Mouse (Mus musculus) intestine, postnatal 0 days (tissue): Measurements from ENCODE around the gene Rps23. TPM values are rescaled to one million over a fixed set of nuclear protein-coding genes. Genes with fewer than 3 reads are reported as not detected.

Experiments
- ATAC-seq: fragments of 200-750 bp; cut with Nextera tagmentation; 2 replicates; pipeline ENCODE4 v1.8.0; 2017; ENCODE audit warnings: mild to moderate bottlenecking, moderate TSS enrichment, moderate library complexity
- H3K27ac ChIP-seq: fragments of 300-500 bp; sonication (generic); 2 replicates; pipeline ENCODE4 v1.5.1; 2014; ENCODE audit warnings: mild to moderate bottlenecking, low read depth, low read length, moderate library complexity
- H3K27me3 ChIP-seq: fragments of 300-500 bp; sonication (generic); replicated peaks from 2 replicates; pipeline ENCODE4 v1.6.1; 2014; ENCODE audit warnings: low read length, mixed read lengths; ENCODE audit not compliant: control insufficient read depth, insufficient read depth
- H3K36me3 ChIP-seq: fragments of 300-500 bp; sonication (generic); 2 replicates; pipeline ENCODE4 v1.6.1; 2014; ENCODE audit warnings: mild to moderate bottlenecking, moderate library complexity; ENCODE audit not compliant: control insufficient read depth, insufficient read depth
- H3K4me1 ChIP-seq: fragments of 300-500 bp; sonication (generic); replicated peaks from 2 replicates; pipeline ENCODE4 v1.6.1; 2014; ENCODE audit warnings: antibody characterized with exemption, low read length, mixed read lengths; ENCODE audit not compliant: control insufficient read depth, insufficient read depth
- H3K4me2 ChIP-seq: fragments of 300-500 bp; sonication (generic); replicated peaks from 2 replicates; pipeline ENCODE4 v1.6.1; 2014; ENCODE audit warnings: low read depth, mild to moderate bottlenecking, moderate library complexity
- H3K4me3 ChIP-seq: fragments of 300-500 bp; sonication (generic); 2 replicates; pipeline ENCODE4 v1.5.1; 2014; ENCODE audit warnings: low read depth, low read length
- H3K9ac ChIP-seq: fragments of 300-500 bp; sonication (generic); 2 replicates; pipeline ENCODE4 v1.6.1; 2014; ENCODE audit warnings: mild to moderate bottlenecking, low read depth, low read length
- H3K9me3 ChIP-seq: fragments of 300-500 bp; sonication (generic); 2 replicates; pipeline ENCODE4 v1.6.1; 2016; ENCODE audit warnings: mixed run types; ENCODE audit not compliant: control insufficient read depth
- CTCF ChIP-seq: sonication (generic); IDR thresholded peaks from 2 replicates; pipeline ENCODE4 v1.5.1; 2016; ENCODE audit warnings: low read depth, mild to moderate bottlenecking, control low read depth, antibody characterized with exemption, moderate library complexity
- WGBS: fragments of 180-500 bp; shearing (Covaris S2); extraction: QIAGEN DNeasy Blood & Tissue Kit; methylation state at CpG from one replicate; pipeline ENCODE4 v1.1.7; 2014; 5-methylcytosine and 5-hydroxymethylcytosine counted together
- polyA plus RNA-seq: library from polyadenylated mRNA; unstranded; fragments of >200 nt; fragmentation: Nextera tagmentation; extraction: Ambion mirVana; gene quantifications from 2 replicates; pipeline ENCODE4 v1.2.1, GENCODE M21; 2015

The Rps23 gene
- 200 and 221 TPM in 2 replicates for polyA plus RNA-seq

- peaks cover 22% of the 10 kb centered on the region for H3K36me3 ChIP-seq
- H3K9ac ChIP-seq = peak within 1 kb of the TSS; percentile 98
- WGBS = under 1% methylated on average over 57 of the region's 57 CpGs
- H3K27me3 ChIP-seq = no peaks in the 10 kb centered on the region
- H3K4me3 ChIP-seq = peak within 1 kb of the TSS; percentile 98
- peak within 1 kb of the TSS; percentile 70 for H3K4me2 ChIP-seq
- H3K9me3 ChIP-seq = no peaks in the 10 kb centered on the region
- TF ChIP-seq CTCF = no peak
- peak within 1 kb of the TSS; percentile 78 for H3K27ac ChIP-seq
- 0 out of 2 replicates have a peak, but pooled peaks cover 4% of the 10 kb centered on the region for H3K4me1 ChIP-seq
- peak; percentile 98 for ATAC-seq
Observed at GRCm38 (mm10) chr13:90922751-90923612, at the start of gene Rps23. Gene Rps23, plus strand, starts transcription at chr13:90922958.

DNA sequence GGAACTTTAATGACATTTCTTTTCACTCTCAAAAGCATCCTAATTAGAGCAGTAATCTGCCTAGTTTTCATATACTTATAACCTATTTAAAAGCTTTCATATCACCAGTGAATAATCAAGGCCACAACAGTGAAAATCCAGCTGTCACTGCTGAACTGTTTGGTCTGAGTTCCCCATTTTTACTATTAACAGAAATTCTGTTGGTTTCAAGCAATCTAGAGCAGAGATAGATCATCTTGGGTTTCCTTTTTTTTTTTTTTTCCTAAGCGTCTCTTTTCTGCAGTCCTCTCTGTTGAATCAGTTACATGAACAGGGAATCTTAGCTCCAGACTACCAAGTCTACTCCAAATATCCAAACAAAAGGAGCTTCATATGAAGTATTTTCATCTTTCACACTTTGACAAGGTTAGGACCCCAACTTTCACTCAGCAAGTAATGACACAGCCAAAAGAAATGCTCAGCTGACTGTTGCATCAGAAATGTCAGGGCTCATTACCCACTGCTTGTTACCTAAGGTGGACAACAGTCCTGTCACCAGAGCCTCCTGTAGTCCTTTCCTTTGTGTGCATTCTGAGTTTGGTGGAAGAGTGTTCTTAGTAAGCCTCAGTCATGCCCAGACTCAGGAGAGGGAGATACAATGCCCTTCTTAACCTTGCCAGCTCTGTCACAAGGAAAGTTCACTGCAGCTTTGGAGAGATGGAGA, 40.9 kb upstream of the Rps23 start:
- Histone ChIP-seq H3K4me2 (no peak overlapping the region), H3K27ac (no peak overlapping the region), H3K9ac (no peak overlapping the region), H3K4me3 (no peak overlapping the region), H3K27me3 (no peaks in the 10 kb centered on the region), H3K36me3 (no peaks in the 10 kb centered on the region), H3K4me1 (no peaks in the 10 kb centered on the region), H3K9me3 (no peaks in the 10 kb centered on the region)
- 76% methylated on average over 1 of the region's 1 CpGs for WGBS
- no peak for TF ChIP-seq CTCF
- ATAC-seq = no peak

DNA sequence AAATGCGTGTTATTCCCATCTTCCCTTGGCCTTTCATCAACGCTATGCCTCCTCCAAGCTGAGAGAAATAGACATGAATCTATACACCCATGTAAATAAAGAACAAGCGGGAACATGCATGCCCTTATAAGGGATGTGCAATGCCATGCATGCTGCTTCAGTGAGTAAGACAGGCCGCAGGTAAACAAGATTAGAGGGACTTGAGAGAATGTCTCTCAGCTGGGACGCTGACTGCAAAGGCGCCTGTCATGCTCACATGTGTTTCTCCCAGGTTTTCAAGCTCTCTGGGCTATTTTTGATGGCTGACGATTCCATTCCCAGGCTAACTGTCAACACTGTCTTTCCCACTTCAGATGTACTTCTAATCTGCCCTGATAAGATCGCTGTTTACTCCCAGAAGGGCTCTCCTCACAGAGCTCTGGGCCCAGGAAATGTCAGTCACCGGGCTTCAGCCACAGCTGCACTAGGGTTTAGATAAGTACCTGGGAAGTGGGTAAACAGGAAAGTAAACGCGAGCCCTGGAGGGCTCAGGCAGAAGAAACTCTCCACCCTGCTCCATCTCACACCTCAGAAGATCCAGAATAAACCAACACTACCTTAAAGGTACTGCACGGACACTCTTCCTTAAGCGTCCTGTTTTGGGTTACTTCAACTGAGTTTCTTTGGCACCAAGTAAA, 36.8 kb upstream of the Rps23 start:
- H3K4me3 ChIP-seq = peak overlapping the region; percentile 36
- 0 out of 2 replicates have a peak, but pooled peaks have one; percentile 16 for ATAC-seq
- H3K9ac ChIP-seq = no peak overlapping the region
- no peaks in the 10 kb centered on the region for H3K36me3 ChIP-seq
- 36% methylated on average over 13 of the region's 13 CpGs for WGBS
- no peaks in the 10 kb centered on the region for H3K4me1 ChIP-seq
- peak overlapping the region; percentile 72 for H3K4me2 ChIP-seq
- no peaks in the 10 kb centered on the region for H3K9me3 ChIP-seq
- H3K27me3 ChIP-seq = no peaks in the 10 kb centered on the region
- no peak for TF ChIP-seq CTCF
- H3K27ac ChIP-seq = no peak overlapping the region

- Histone ChIP-seq H3K27me3 (no peaks in the 10 kb centered on the region), H3K27ac (no peak overlapping the region), H3K9ac (no peak overlapping the region), H3K4me2 (peak overlapping the region; percentile 72), H3K4me3 (peak overlapping the region; percentile 36), H3K9me3 (no peaks in the 10 kb centered on the region), H3K4me1 (no peaks in the 10 kb centered on the region), H3K36me3 (no peaks in the 10 kb centered on the region)
- WGBS = under 1% methylated on average over 18 of the region's 18 CpGs
- ATAC-seq = peak; percentile 68
- peak; percentile 82 for TF ChIP-seq CTCF
Observed at GRCm38 (mm10) chr13:90886568-90886983, 36.2 kb upstream of the Rps23 start.

DNA sequence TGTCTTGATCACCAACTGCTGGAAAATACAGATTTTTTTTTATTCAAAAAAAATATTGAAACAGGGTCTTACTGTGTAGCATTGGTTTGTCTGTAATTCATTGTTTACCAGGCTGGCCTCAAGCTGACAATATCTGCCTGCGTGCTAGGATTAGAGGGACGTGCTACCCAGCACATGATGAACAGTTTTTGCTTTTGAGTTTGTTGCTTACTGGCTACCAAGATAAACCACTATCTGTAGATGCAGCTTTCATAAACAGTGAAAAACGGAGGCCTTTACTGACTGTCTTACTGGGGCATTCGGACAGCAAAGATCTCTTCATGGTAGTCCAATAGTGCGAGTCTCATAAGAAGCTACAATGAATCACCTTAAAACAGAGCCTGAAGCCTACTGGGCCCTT, 32.6 kb upstream of the Rps23 start:
- WGBS = 91% methylated on average over 5 of the region's 5 CpGs
- ATAC-seq = no peak
- TF ChIP-seq CTCF = no peak

DNA sequence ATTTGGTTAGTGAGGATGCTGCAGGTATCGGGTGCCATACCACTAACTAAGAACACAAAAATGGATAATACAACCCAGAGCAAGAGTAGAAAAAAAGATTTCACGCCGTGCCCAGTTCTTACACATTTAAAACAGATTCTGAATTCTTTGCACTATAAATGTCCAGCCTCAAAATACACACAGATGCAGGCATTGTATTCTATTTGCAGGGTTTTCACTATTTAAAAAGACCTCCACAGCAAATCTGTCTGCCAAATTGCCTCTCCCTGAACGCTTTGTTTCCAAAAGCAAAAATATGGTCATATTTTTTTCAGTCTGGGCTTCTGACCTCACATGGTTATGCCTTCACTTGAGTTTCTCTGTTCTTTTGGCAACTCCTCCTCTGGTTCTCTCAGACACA, 27.9 kb upstream of the Rps23 start:
- Histone ChIP-seq H3K4me3 (no peak overlapping the region), H3K4me1 (no peaks in the 10 kb centered on the region), H3K27ac (no peak overlapping the region), H3K9me3 (no peaks in the 10 kb centered on the region), H3K36me3 (no peaks in the 10 kb centered on the region), H3K27me3 (no peaks in the 10 kb centered on the region), H3K4me2 (no peak overlapping the region), H3K9ac (no peak overlapping the region)
- no peak for TF ChIP-seq CTCF
- ATAC-seq = no peak
- 92% methylated on average over 4 of the region's 4 CpGs for WGBS

More for the DNA sequence above, 32.6 kb upstream of the Rps23 start:
- Histone ChIP-seq H3K4me3 (no peak overlapping the region), H3K9me3 (no peaks in the 10 kb centered on the region), H3K4me1 (no peaks in the 10 kb centered on the region), H3K4me2 (no peak overlapping the region), H3K9ac (no peak overlapping the region), H3K27ac (no peak overlapping the region), H3K36me3 (no peaks in the 10 kb centered on the region), H3K27me3 (no peaks in the 10 kb centered on the region)
